Mouse (Mus musculus): ENCODE measurements around the gene C1qa. TPM values are rescaled to one million over a fixed set of nuclear protein-coding genes. Genes with fewer than 3 reads are reported as not detected.

C1qa gene
- total and polyA plus RNA-seq, 2 experiments from 2014 or later, result 25.9 to 40.9 TPM

- TF ChIP-seq CTCF (IDR thresholded peaks at IDR 0.05; ENCODE audit: low read depth) (no peak), EP300 (IDR thresholded peaks at IDR 0.05; ENCODE audit: low read depth) (no peak)
- H3K36me3 ChIP-seq (replicated peaks; ENCODE audit: control insufficient read depth, insufficient read depth, low read length), result no peaks in the 10 kb centered on the region
- no peak overlapping the region for H3K9ac ChIP-seq (replicated peaks; ENCODE audit: low read depth, low read length)
- H3K9me3 ChIP-seq (replicated peaks; ENCODE audit: control insufficient read depth, low read length), result no peaks in the 10 kb centered on the region
- H3K4me2 ChIP-seq (ENCODE audit: low read depth, low read length), result no peak overlapping the region
- no peak for DNase-seq (ENCODE audit: low spot score)
- WGBS, result 75% methylated on average over 5 of the region's 5 CpGs
- no peak overlapping the region for H3K27ac ChIP-seq (ENCODE audit: low read depth)
- no peak overlapping the region for H3K4me3 ChIP-seq (ENCODE audit: low read depth, low read length)
- no peak for ATAC-seq (ENCODE audit: insufficient read depth, low read depth)
- H3K27me3 ChIP-seq (ENCODE audit: control insufficient read depth, insufficient read depth, low read length), result peaks cover 53% of the 10 kb centered on the region
- 0 out of 2 replicates have a peak, but pooled peaks cover under 1% of the 10 kb centered on the region for H3K4me1 ChIP-seq (ENCODE audit: control insufficient read depth, insufficient read depth)
These were observed 39.3 kb upstream of the C1qa start for GRCm38 (mm10) chr4:136937935-136938334.

DNA sequence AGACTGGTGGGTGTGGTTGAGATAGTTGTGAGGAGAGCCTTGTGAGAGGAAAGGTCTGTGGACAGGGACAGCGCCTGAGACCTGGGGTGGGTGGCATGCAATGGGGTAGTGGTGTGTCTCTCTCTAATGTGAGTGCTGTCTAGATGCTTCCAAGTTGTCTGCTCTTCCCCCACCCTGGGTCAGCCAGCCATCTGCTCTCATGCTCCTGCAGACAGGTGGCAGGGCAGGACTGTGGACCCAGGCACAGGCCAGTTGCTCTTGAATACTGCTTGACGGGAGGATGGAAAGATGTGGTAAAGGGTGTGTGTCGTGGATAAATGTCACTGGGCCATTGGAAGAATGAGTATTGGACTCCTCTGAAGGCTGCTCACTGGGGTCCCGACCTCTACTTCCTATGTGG lies 38.7 kb upstream of the C1qa start:
- Histone ChIP-seq H3K9ac (replicated peaks; ENCODE audit: low read depth, low read length) (no peak overlapping the region), H3K4me2 (ENCODE audit: low read depth, low read length) (no peak overlapping the region), H3K27ac (ENCODE audit: low read depth) (no peak overlapping the region), H3K4me3 (ENCODE audit: low read depth, low read length) (no peak overlapping the region), H3K27me3 (ENCODE audit: control insufficient read depth, insufficient read depth, low read length) (peaks cover 56% of the 10 kb centered on the region), H3K9me3 (replicated peaks; ENCODE audit: control insufficient read depth, low read length) (no peaks in the 10 kb centered on the region), H3K36me3 (replicated peaks; ENCODE audit: control insufficient read depth, insufficient read depth, low read length) (no peaks in the 10 kb centered on the region), H3K4me1 (ENCODE audit: control insufficient read depth, insufficient read depth) (no peaks in the 10 kb centered on the region)
- DNase-seq (ENCODE audit: low spot score) (no peak), ATAC-seq (ENCODE audit: insufficient read depth, low read depth) (no peak)
- 64% methylated on average over 4 of the region's 4 CpGs for WGBS
- TF ChIP-seq CTCF (IDR thresholded peaks at IDR 0.05; ENCODE audit: low read depth), result no peak
- no peak for TF ChIP-seq EP300 (IDR thresholded peaks at IDR 0.05; ENCODE audit: low read depth)

DNA sequence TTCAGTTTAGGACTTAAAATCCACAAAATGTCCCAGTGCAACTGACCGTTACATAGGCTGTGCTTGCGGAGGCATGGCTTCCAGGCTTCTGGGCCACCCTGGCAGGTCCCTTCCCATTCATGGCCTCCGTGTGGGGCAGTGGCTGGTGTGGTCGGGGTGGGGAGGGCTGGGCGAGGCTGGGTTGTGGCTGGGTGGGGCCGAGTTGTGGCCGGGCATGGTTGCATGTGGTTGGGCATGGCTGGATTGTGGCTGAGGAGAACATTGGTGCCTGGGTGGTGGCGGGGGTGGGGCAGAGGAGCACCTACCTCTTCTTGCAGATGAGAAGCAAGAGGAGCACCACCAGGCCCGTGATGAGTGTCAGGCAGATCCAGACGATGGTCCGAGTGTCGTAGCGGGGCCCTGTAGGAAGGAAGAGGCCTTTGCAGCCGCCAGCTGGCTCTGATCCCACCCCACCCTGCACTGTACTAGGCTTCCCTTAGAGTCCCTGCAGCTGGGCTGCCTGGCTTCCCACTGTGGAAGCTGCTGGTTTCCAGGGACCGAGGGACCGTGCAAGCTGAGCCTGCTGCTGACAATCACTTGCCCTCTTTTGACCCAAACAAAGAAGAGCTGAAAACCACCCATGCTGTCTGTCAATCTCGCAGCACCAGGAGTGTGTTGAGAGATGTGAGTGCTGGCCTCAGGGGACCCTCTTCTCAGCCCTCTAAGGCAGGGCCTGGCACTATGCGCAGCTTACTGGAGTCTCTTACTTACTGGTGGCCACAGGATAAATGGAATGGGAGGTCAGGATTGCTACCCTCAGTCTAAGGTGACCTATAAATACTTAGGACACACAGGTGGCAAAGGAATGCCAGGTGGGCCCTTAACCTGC lies 36.4 kb upstream of the C1qa start:
- H3K9ac ChIP-seq (replicated peaks; ENCODE audit: low read depth, low read length), result no peak overlapping the region
- ATAC-seq (ENCODE audit: insufficient read depth, low read depth) (peak; percentile 21; the same call in 1 of the 2 replicates), DNase-seq (ENCODE audit: low spot score) (no peak)
- no peak for TF ChIP-seq EP300 (IDR thresholded peaks at IDR 0.05; ENCODE audit: low read depth)
- TF ChIP-seq CTCF (IDR thresholded peaks at IDR 0.05; ENCODE audit: low read depth), result no peak
- no peak overlapping the region for H3K4me3 ChIP-seq (ENCODE audit: low read depth, low read length)
- no peak overlapping the region for H3K27ac ChIP-seq (ENCODE audit: low read depth)
- no peaks in the 10 kb centered on the region for H3K4me1 ChIP-seq (ENCODE audit: control insufficient read depth, insufficient read depth)
- no peaks in the 10 kb centered on the region for H3K9me3 ChIP-seq (replicated peaks; ENCODE audit: control insufficient read depth, low read length)
- H3K4me2 ChIP-seq (ENCODE audit: low read depth, low read length), result no peak overlapping the region
- no peaks in the 10 kb centered on the region for H3K36me3 ChIP-seq (replicated peaks; ENCODE audit: control insufficient read depth, insufficient read depth, low read length)
- peaks cover 53% of the 10 kb centered on the region for H3K27me3 ChIP-seq (ENCODE audit: control insufficient read depth, insufficient read depth, low read length)
- WGBS, result 27% methylated on average over 18 of the region's 18 CpGs

- ATAC-seq (ENCODE audit: insufficient read depth, low read depth), result no peak
- TF ChIP-seq CTCF (IDR thresholded peaks at IDR 0.05; ENCODE audit: low read depth) (no peak), EP300 (IDR thresholded peaks at IDR 0.05; ENCODE audit: low read depth) (no peak)
- H3K4me2 ChIP-seq (ENCODE audit: low read depth, low read length), result no peak overlapping the region
- WGBS, result 46% methylated on average over 8 of the region's 8 CpGs
- no peak overlapping the region for H3K27ac ChIP-seq (ENCODE audit: low read depth)
- DNase-seq (ENCODE audit: low spot score), result no peak
- no peaks in the 10 kb centered on the region for H3K4me1 ChIP-seq (ENCODE audit: control insufficient read depth, insufficient read depth)
- H3K9ac ChIP-seq (replicated peaks; ENCODE audit: low read depth, low read length), result no peak overlapping the region
- no peaks in the 10 kb centered on the region for H3K36me3 ChIP-seq (replicated peaks; ENCODE audit: control insufficient read depth, insufficient read depth, low read length)
- H3K27me3 ChIP-seq (ENCODE audit: control insufficient read depth, insufficient read depth, low read length), result peaks cover 63% of the 10 kb centered on the region
- H3K4me3 ChIP-seq (ENCODE audit: low read depth, low read length), result no peak overlapping the region
- H3K9me3 ChIP-seq (replicated peaks; ENCODE audit: control insufficient read depth, low read length), result no peaks in the 10 kb centered on the region
These were observed 31.9 kb upstream of the C1qa start for GRCm38 (mm10) chr4:136930474-136930873.

GRCm38 (mm10) chr4:136928928-136929327 lies 30.3 kb upstream of the C1qa start:
- WGBS, result 14% methylated on average over 5 of the region's 5 CpGs
- Histone ChIP-seq H3K27me3 (ENCODE audit: control insufficient read depth, insufficient read depth, low read length) (peaks cover 63% of the 10 kb centered on the region), H3K9ac (replicated peaks; ENCODE audit: low read depth, low read length) (no peak overlapping the region), H3K36me3 (replicated peaks; ENCODE audit: control insufficient read depth, insufficient read depth, low read length) (no peaks in the 10 kb centered on the region), H3K4me2 (ENCODE audit: low read depth, low read length) (no peak overlapping the region), H3K4me1 (ENCODE audit: control insufficient read depth, insufficient read depth) (no peaks in the 10 kb centered on the region), H3K4me3 (ENCODE audit: low read depth, low read length) (no peak overlapping the region), H3K9me3 (replicated peaks; ENCODE audit: control insufficient read depth, low read length) (no peaks in the 10 kb centered on the region), H3K27ac (ENCODE audit: low read depth) (no peak overlapping the region)
- peak; percentile 39 for TF ChIP-seq CTCF (IDR thresholded peaks at IDR 0.05; ENCODE audit: low read depth)
- no peak for TF ChIP-seq EP300 (IDR thresholded peaks at IDR 0.05; ENCODE audit: low read depth)
- DNase-seq (ENCODE audit: low spot score) (no peak), ATAC-seq (ENCODE audit: insufficient read depth, low read depth) (no peak)
